Mouse (Mus musculus) erythroblast, adult 5-6 weeks (primary cell): Measurements from ENCODE around the gene Fndc5. TPM values are rescaled to one million over a fixed set of nuclear protein-coding genes. Genes with fewer than 3 reads are reported as not detected.

Source experiments
- ATAC-seq: replicated peaks from 2 replicates; pipeline ENCODE4 v1.8.0; 2016; ENCODE audit warnings: moderate number of reproducible peaks, mild to moderate bottlenecking, moderate TSS enrichment, inconsistent platforms; ENCODE audit not compliant: poor library complexity, low FRiP score, severe bottlenecking
- total RNA-seq, 2 experiments: library from RNA; stranded (forward) in 1 of 2; stranded (reverse) in 1 of 2; fragments of 150-400 nt in 1 of 2; fragments of 200-764, 138-1000 nt in 1 of 2; gene quantifications; 2 replicates each; pipeline versions ENCODE4 v1.2.3 to v1.2.4; 2015 to 2017; ENCODE audit warnings: low replicate concordance in 2 of 2

Fndc5 gene
- total RNA-seq, 2 experiments from 2014 or later, result not detected

DNA sequence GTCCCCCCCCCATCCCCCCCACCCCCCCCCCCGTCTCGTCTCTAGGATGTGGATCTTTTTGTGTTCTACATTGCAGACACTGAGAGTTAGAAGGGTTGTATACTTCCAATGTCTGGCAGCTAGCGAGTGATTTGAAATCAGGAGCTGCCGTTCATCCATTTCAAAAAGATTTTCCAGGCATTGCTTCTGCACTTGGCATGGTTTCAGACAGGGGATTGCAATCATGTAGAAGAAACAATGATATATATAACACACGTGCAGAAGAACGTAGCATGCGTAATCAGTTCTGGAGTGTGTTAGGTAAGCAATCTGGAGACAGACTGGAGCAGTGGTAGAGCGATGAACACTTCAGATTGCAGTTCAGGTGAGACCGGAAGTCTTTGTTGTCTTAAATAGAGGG is 14.7 kb upstream of the Fndc5 start:
- ATAC-seq, result no peak

DNA sequence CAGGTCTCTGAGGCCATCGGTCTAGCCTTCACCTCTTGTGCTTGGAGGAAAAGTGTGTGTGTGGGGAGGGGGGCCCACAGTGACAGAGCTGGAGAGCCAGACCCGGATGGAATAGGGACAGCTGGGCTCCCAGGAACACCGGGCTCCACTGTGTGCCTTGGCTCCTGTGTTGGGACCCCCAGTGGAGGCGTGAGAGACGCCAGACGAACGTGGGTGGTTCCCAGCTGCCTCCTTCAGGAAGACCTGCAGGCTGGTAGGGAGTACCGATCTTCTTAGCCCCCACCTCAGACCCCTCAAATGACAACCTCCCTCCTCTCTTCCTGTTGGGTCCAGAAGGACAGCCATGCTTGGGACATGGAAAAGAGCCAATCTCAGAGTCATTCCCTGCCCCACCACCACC is 14.1 kb upstream of the Fndc5 start:
- ATAC-seq, result no peak

GRCm38 (mm10) chr4:129124652-129125146 is 12.1 kb upstream of the Fndc5 start:
- no peak for ATAC-seq

DNA sequence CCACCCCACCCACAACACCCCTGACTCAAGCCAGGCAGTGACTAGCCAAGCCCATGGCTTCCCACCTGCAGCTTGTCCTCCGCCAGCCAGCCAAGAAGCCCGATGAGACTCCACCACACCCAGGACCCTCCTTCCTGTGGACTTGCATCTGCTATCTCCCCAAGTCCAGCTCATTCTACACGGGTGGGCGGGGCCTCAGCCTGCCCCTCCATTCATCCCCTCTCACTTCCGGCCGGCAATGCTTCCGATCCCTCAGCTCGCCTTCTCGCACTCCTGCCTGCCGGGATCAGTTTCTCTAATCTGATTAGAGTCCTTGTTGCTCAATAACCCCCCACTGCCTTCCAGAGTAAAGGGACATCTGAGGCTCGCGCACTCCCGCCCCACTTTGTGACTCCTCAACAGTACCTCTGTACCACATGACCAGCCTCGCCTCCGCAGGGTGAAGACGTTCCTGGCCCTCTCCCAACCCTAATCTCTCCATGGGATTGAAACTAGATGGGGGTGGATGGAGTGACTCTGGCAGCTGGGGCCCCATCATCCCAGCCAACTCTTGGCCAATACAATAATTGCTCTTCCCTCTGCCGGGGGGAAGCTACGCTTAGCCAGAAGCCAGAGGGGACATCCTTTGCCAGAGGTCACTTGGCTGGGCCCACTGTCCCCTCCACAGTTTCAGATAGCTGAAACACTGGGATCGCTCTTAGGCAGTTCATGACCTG is 10.9 kb upstream of the Fndc5 start:
- ATAC-seq, result no peak

GRCm38 (mm10) chr4:129128582-129129338 is 8.0 kb upstream of the Fndc5 start:
- no peak for ATAC-seq

DNA sequence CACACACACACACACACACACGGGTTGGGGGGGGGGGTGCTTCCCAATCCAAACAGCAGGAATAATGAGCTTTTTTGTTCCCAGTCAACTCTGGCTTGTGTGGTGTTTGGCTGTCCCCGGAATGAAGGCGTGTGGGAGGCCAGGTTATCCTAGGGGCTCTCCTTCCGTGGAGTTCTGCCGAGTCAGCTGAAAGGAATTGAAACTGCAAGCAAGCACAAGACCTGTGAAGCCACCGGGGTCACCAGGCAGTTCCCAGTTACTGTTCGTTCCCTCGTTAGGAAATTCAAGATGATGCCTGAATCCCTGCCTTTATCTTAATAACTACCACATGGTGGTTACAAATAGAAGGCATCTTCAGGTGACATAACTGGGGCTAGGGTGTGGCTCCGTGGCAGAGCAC is 7.4 kb upstream of the Fndc5 start:
- ATAC-seq, result no peak

DNA sequence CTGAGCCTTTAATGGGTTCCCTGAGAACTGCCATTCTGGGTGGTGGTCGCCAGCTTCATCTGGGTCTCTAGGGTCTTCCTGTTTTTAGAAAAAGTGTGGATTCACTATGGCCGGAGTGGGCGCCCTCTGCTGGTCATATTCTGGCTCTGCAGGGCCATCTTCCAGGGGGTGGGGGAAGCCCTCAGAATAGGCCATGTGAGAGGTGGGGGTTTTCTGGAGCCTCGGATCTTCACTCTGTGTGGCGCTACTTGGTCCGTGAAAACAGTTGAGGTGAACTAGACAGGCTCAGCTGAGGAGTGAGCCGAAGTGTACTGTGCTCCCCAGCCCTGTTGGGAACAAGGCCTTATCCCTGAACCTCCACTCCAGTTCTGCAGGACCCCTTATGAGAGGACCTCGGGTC is 6.7 kb upstream of the Fndc5 start:
- ATAC-seq, result peak; percentile 53; the same call in 1 of the 2 replicates

- no peak for ATAC-seq
Measured at GRCm38 (mm10) chr4:129130755-129131303, 6.0 kb upstream of the Fndc5 start.

GRCm38 (mm10) chr4:129134799-129135585 is 1.8 kb upstream of the Fndc5 start:
- ATAC-seq, result peak; percentile 41; the same call in 1 of the 2 replicates

DNA sequence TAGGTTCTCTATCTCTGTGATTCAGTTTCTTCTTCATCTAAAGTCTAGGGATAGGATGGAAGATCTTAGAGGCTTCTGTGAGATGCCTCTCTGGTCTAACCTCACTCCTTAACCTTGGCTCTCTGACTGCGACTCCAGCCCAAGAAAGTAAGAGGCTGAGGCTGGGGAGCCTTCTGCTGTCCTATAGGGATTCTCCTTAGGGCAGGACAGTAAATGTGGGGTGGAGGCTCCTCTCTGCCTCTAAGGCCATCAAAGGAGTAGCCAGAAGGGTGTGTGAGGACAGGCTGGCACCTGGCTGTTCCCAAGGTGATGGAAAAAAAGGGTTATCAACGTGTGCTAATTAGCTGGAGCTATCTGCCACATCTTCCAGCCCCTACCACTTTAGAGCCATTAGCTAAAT is 1.2 kb upstream of the Fndc5 start:
- no peak for ATAC-seq

GRCm38 (mm10) chr4:129136189-129136578 is 615 bp upstream of the Fndc5 start:
- ATAC-seq, result no peak

GRCm38 (mm10) chr4:129137392-129138321 is 858 bp downstream of the Fndc5 start:
- no peak for ATAC-seq

DNA sequence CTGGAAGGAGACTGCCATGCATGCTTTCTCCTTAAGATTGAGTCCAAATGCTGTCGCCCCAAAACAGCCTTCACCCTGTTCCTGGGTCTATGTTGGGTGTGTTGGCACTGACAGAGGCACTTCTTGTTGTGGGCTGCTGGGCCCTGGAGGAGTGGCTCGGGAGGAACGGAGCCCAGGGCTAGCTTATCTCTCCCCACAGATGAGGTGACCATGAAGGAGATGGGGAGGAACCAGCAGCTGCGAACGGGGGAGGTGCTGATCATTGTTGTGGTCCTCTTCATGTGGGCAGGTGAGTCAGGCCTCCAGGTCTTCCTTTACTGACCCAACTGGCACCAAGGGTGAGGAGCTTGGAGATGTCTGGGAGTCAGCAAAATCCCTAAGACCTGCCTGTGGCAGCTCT is 2.8 kb downstream of the Fndc5 start:
- ATAC-seq, result peak; percentile 91

DNA sequence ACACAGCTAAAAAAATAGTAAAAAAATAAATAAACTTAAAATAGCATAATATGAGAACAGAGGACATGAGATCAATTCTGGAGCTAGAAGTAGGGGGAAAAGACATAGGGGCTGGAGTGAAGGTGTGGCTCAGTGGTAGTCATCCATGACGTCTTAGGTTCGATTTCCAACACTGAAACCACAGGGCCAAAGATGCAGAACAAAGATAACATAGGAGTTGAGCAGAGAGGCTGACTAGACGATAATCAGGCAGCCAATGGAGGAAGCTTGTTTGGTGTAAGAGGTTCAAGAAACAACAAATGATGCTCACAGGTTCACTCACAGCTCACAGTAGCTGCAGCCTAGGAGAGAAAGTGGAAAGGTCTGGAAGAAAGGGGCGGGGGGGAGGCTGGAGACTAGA is 4.0 kb downstream of the Fndc5 start:
- ATAC-seq, result no peak

- ATAC-seq, result no peak
Measured at GRCm38 (mm10) chr4:129141560-129142438, 5.0 kb downstream of the Fndc5 start.

DNA sequence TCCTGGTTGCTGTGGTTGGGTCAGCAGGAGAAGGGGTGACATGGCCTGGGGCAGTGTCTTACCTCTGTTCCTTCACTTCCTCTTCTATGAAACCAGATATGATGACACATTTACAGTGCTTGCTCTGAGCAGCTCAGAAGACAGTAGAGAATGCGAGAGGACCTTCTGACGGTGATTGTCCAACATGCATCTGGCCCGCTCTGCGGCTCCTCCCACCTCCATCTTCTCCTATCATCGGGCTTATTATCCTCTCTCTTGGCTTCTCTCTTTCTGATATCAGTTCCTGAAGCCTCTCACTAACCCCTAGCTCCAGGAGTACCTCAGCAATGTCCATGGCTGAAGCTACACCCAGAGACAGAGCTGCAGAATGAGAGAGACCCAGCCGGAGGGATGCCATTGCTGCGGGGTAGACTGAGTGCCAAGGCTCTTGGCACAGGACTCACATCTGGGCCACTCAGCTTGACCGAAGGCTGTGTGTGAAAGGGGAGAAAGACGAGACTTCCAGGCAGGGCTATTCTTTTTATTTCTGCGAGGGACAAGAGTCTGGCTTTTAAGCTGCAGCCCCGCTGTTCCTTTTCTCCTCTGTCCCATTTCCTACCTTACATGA is 5.7 kb downstream of the Fndc5 start:
- no peak for ATAC-seq

GRCm38 (mm10) chr4:129143509-129143908 is 6.7 kb downstream of the Fndc5 start:
- ATAC-seq, result no peak
